Mouse (Mus musculus) midbrain, embryonic 12.5 days (tissue): ENCODE data around the gene Cd2. TPM values are rescaled to one million over a fixed set of nuclear protein-coding genes. Genes with fewer than 3 reads are reported as not detected.

Experiments
- ATAC-seq: fragments of 200-750 bp; cut with Nextera tagmentation; 2 replicates; pipeline ENCODE4 v1.8.0; 2017; ENCODE audit warnings: low read depth, moderate TSS enrichment, moderate library complexity; ENCODE audit not compliant: low FRiP score
- H3K27ac ChIP-seq: fragments of 300-500 bp; sonication (generic); replicated peaks from 2 replicates; pipeline ENCODE4 v1.5.1; 2016; ENCODE audit warnings: mild to moderate bottlenecking
- H3K27me3 ChIP-seq: fragments of 300-500 bp; sonication (generic); 2 replicates; pipeline ENCODE4 v1.6.1; 2016; ENCODE audit warnings: mild to moderate bottlenecking
- H3K36me3 ChIP-seq: fragments of 300-500 bp; sonication (generic); 2 replicates; pipeline ENCODE4 v1.6.1; 2016
- H3K4me1 ChIP-seq: fragments of 300-500 bp; sonication (generic); 2 replicates; pipeline ENCODE4 v1.6.1; 2016
- H3K4me2 ChIP-seq: fragments of 300-500 bp; sonication (generic); replicated peaks from 2 replicates; pipeline ENCODE4 v1.6.1; 2016; ENCODE audit warnings: mild to moderate bottlenecking, moderate library complexity
- H3K4me3 ChIP-seq: fragments of 300-500 bp; sonication (generic); 2 replicates; pipeline ENCODE4 v1.5.1; 2016; ENCODE audit warnings: mild to moderate bottlenecking
- H3K9ac ChIP-seq: fragments of 300-500 bp; sonication (generic); replicated peaks from 2 replicates; pipeline ENCODE4 v1.6.1; 2016; ENCODE audit warnings: mild to moderate bottlenecking, moderate library complexity
- H3K9me3 ChIP-seq: fragments of 300-500 bp; sonication (generic); 2 replicates; pipeline ENCODE4 v1.6.1; 2016; ENCODE audit warnings: mild to moderate bottlenecking
- WGBS: fragments of 180-500 bp; shearing (Covaris S2); methylation state at CpG from one replicate; pipeline ENCODE4 v1.1.7; 2016; 5-methylcytosine and 5-hydroxymethylcytosine counted together
- polyA plus RNA-seq: library from polyadenylated mRNA; unstranded; fragments of >200 nt; fragmentation: Nextera tagmentation; extraction: Ambion mirVana; gene quantifications from 2 replicates; pipeline ENCODE4 v1.2.1, GENCODE M21; 2016

The Cd2 gene
- not detected in 2 replicates for polyA plus RNA-seq

- Histone ChIP-seq H3K27ac (no peak within 1 kb of the TSS), H3K36me3 (no peaks in the 10 kb centered on the region), H3K9me3 (no peaks in the 10 kb centered on the region), H3K4me2 (no peak within 1 kb of the TSS), H3K4me3 (no peak within 1 kb of the TSS), H3K4me1 (0 out of 2 replicates have a peak, but pooled peaks cover 3% of the 10 kb centered on the region), H3K27me3 (no peaks in the 10 kb centered on the region), H3K9ac (no peak within 1 kb of the TSS)
- no peak for ATAC-seq
- WGBS: 28% methylated on average over 4 of the region's 4 CpGs
These were observed at the start of gene Cd2 for GRCm38 (mm10) chr3:101287911-101288311. Gene Cd2, minus strand, starts transcription at chr3:101287939.

- H3K27ac ChIP-seq: no peak overlapping the region
- H3K4me1 ChIP-seq: no peaks in the 10 kb centered on the region
- ATAC-seq: no peak
- no peak overlapping the region for H3K4me2 ChIP-seq
- no peak overlapping the region for H3K9ac ChIP-seq
- H3K9me3 ChIP-seq: 0 out of 2 replicates have a peak, but pooled peaks cover 5% of the 10 kb centered on the region
- H3K36me3 ChIP-seq: no peaks in the 10 kb centered on the region
- H3K4me3 ChIP-seq: no peak overlapping the region
- no peaks in the 10 kb centered on the region for H3K27me3 ChIP-seq
- 86% methylated on average over 7 of the region's 7 CpGs for WGBS
These were observed 40.9 kb upstream of the Cd2 start for GRCm38 (mm10) chr3:101328617-101329016.

- Histone ChIP-seq H3K4me3 (no peak overlapping the region), H3K36me3 (no peaks in the 10 kb centered on the region), H3K9me3 (0 out of 2 replicates have a peak, but pooled peaks cover 5% of the 10 kb centered on the region), H3K27ac (no peak overlapping the region), H3K4me1 (no peaks in the 10 kb centered on the region), H3K4me2 (no peak overlapping the region), H3K9ac (no peak overlapping the region), H3K27me3 (no peaks in the 10 kb centered on the region)
- no peak for ATAC-seq
- WGBS: 42% methylated on average over 2 of the region's 2 CpGs
These were observed 39.5 kb upstream of the Cd2 start for GRCm38 (mm10) chr3:101327248-101327647.

- no peak overlapping the region for H3K27ac ChIP-seq
- H3K9ac ChIP-seq: no peak overlapping the region
- no peak overlapping the region for H3K4me2 ChIP-seq
- H3K36me3 ChIP-seq: no peaks in the 10 kb centered on the region
- 82% methylated on average over 10 of the region's 10 CpGs for WGBS
- no peak for ATAC-seq
- H3K27me3 ChIP-seq: no peaks in the 10 kb centered on the region
- H3K9me3 ChIP-seq: 0 out of 2 replicates have a peak, but pooled peaks cover 5% of the 10 kb centered on the region
- H3K4me1 ChIP-seq: no peaks in the 10 kb centered on the region
- H3K4me3 ChIP-seq: no peak overlapping the region
These were observed 34.7 kb upstream of the Cd2 start for GRCm38 (mm10) chr3:101322437-101322836.

- H3K9ac ChIP-seq: no peak overlapping the region
- no peaks in the 10 kb centered on the region for H3K4me1 ChIP-seq
- H3K9me3 ChIP-seq: 0 out of 2 replicates have a peak, but pooled peaks cover 5% of the 10 kb centered on the region
- no peak overlapping the region for H3K4me3 ChIP-seq
- no peak overlapping the region for H3K27ac ChIP-seq
- ATAC-seq: no peak
- no peaks in the 10 kb centered on the region for H3K27me3 ChIP-seq
- no peak overlapping the region for H3K4me2 ChIP-seq
- 83% methylated on average over 7 of the region's 7 CpGs for WGBS
- no peaks in the 10 kb centered on the region for H3K36me3 ChIP-seq
These were observed 33.1 kb upstream of the Cd2 start for GRCm38 (mm10) chr3:101320874-101321273.

GRCm38 (mm10) chr3:101318516-101319170 is 30.9 kb upstream of the Cd2 start:
- Histone ChIP-seq H3K4me1 (no peaks in the 10 kb centered on the region), H3K9ac (no peak overlapping the region), H3K27ac (no peak overlapping the region), H3K4me3 (no peak overlapping the region), H3K36me3 (no peaks in the 10 kb centered on the region), H3K4me2 (no peak overlapping the region), H3K27me3 (no peaks in the 10 kb centered on the region), H3K9me3 (no peaks in the 10 kb centered on the region)
- WGBS: 90% methylated on average over 6 of the region's 6 CpGs
- no peak for ATAC-seq

- H3K36me3 ChIP-seq: no peaks in the 10 kb centered on the region
- H3K4me1 ChIP-seq: no peaks in the 10 kb centered on the region
- no peak overlapping the region for H3K27ac ChIP-seq
- no peak overlapping the region for H3K9ac ChIP-seq
- no peaks in the 10 kb centered on the region for H3K27me3 ChIP-seq
- 72% methylated on average over 6 of the region's 6 CpGs for WGBS
- H3K4me2 ChIP-seq: no peak overlapping the region
- H3K4me3 ChIP-seq: no peak overlapping the region
- H3K9me3 ChIP-seq: no peaks in the 10 kb centered on the region
- ATAC-seq: no peak
These were observed 30.4 kb upstream of the Cd2 start for GRCm38 (mm10) chr3:101318115-101318514.

GRCm38 (mm10) chr3:101314954-101315353 is 27.2 kb upstream of the Cd2 start:
- H3K27ac ChIP-seq: no peak overlapping the region
- H3K4me1 ChIP-seq: no peaks in the 10 kb centered on the region
- no peak overlapping the region for H3K4me3 ChIP-seq
- H3K9me3 ChIP-seq: no peaks in the 10 kb centered on the region
- H3K4me2 ChIP-seq: no peak overlapping the region
- H3K36me3 ChIP-seq: no peaks in the 10 kb centered on the region
- no peak overlapping the region for H3K9ac ChIP-seq
- WGBS: 74% methylated on average over 6 of the region's 6 CpGs
- no peaks in the 10 kb centered on the region for H3K27me3 ChIP-seq
- no peak for ATAC-seq

- Histone ChIP-seq H3K4me1 (no peaks in the 10 kb centered on the region), H3K9ac (no peak overlapping the region), H3K36me3 (no peaks in the 10 kb centered on the region), H3K27me3 (no peaks in the 10 kb centered on the region), H3K4me3 (no peak overlapping the region), H3K9me3 (no peaks in the 10 kb centered on the region), H3K4me2 (no peak overlapping the region), H3K27ac (no peak overlapping the region)
- WGBS: 88% methylated on average over 8 of the region's 8 CpGs
- ATAC-seq: no peak
These were observed 25.7 kb upstream of the Cd2 start for GRCm38 (mm10) chr3:101313266-101314051.

GRCm38 (mm10) chr3:101310977-101311376 is 23.2 kb upstream of the Cd2 start:
- 62% methylated on average over 9 of the region's 9 CpGs for WGBS

GRCm38 (mm10) chr3:101309626-101310025 is 21.9 kb upstream of the Cd2 start:
- Histone ChIP-seq H3K36me3 (no peaks in the 10 kb centered on the region), H3K27ac (no peak overlapping the region), H3K9ac (no peak overlapping the region), H3K27me3 (peaks cover 5% of the 10 kb centered on the region; the same call in 1 of the 2 replicates), H3K9me3 (no peaks in the 10 kb centered on the region), H3K4me2 (no peak overlapping the region), H3K4me1 (no peaks in the 10 kb centered on the region), H3K4me3 (no peak overlapping the region)
- ATAC-seq: no peak
- WGBS: 82% methylated on average over 3 of the region's 3 CpGs

More at GRCm38 (mm10) chr3:101310977-101311376, 23.2 kb upstream of the Cd2 start:
- H3K4me1 ChIP-seq: no peaks in the 10 kb centered on the region
- H3K36me3 ChIP-seq: no peaks in the 10 kb centered on the region
- no peak overlapping the region for H3K4me3 ChIP-seq
- H3K4me2 ChIP-seq: no peak overlapping the region
- no peak overlapping the region for H3K27ac ChIP-seq
- H3K27me3 ChIP-seq: no peaks in the 10 kb centered on the region
- H3K9ac ChIP-seq: no peak overlapping the region
- ATAC-seq: no peak
- H3K9me3 ChIP-seq: no peaks in the 10 kb centered on the region

- Histone ChIP-seq H3K4me3 (no peak overlapping the region), H3K9me3 (no peaks in the 10 kb centered on the region), H3K4me2 (no peak overlapping the region), H3K27ac (no peak overlapping the region), H3K4me1 (no peaks in the 10 kb centered on the region; the same call in 1 of the 2 replicates), H3K27me3 (peaks cover 5% of the 10 kb centered on the region; the same call in 1 of the 2 replicates), H3K9ac (no peak overlapping the region), H3K36me3 (no peaks in the 10 kb centered on the region)
- ATAC-seq: no peak
- 79% methylated on average over 9 of the region's 9 CpGs for WGBS
These were observed 18.4 kb upstream of the Cd2 start for GRCm38 (mm10) chr3:101306090-101306489.
